Mouse (Mus musculus) heart, adult 2 months (tissue): ENCODE data around the gene Gm45261.

ENCODE experiments used
- CTCF ChIP-seq: fragments of 200-600 bp; IDR thresholded peaks from 2 replicates; pipeline ENCODE4 v1.8.1; 2022; ENCODE audit warnings: antibody characterized with exemption, mild to moderate bottlenecking, moderate library complexity
- EP300 ChIP-seq: fragments of 200-500 bp; IDR thresholded peaks from 2 replicates; pipeline ENCODE4 v1.6.1; 2011; ENCODE audit warnings: low read depth, low read length, control low read depth; ENCODE audit not compliant: insufficient read depth

DNA sequence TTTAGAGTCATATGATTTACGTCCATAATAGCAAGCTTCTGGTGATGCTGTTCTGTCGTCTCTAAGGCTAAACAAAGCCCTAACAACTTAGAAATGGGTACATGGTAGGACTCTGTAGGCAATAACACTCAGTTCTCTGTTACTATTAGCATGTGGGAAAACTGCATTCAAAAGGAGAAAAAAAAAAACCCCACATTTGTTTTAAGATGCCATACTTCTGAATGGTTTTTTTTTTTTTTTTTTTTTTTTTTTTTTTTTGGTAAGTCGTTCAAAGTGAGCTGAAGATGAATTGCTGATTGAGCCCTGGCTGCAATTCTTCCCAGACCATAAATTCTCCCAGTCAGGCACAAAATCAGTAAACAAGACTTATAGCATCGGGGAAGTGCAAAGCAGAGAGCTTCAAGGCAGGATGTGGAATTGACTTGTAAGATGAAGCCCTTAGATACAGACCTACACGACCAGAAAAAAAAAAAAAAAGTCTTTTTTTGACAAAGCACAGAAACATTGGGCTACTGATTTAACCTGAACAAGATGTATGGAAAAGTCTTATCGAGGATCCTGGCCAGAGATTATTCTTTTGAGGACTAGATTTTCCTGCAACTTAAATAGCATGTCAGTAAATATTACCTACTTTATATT is 51.7 kb downstream of the Gm45261 start:
- TF ChIP-seq CTCF: no peak
- TF ChIP-seq EP300: no peak
